Mouse (Mus musculus): ENCODE data around the gene Fis1.

DNA sequence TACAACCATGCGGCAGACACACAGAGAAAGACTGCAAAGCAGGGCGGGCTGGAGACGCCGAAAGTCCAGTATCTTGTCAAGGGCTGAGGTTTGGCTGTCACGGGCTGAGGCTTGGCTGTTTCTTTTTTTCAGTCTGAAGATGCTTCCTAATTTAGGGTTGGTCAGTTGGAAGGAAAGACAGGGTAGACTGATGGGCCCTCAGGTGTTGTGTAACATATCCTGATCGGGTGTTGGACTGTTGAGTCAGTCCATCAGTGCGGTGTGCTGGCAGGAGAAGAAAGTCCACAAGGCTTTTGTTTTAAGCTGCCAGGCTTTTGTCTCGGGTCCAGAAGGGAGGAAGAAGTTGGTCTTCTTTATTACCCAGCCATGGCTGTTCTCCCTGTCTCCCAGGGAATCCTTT is 20.6 kb downstream of the Fis1 start:
- TF ChIP-seq CTCF (IDR thresholded peaks at IDR 0.05; ENCODE audit: low read depth) (no peak), EP300 (IDR thresholded peaks at IDR 0.05; ENCODE audit: low read depth) (no peak)

Data from liver, embryonic 14.5 days (tissue).